Mouse (Mus musculus): ENCODE results near the gene E330017A01Rik. TPM values are rescaled to one million over a fixed set of nuclear protein-coding genes. Genes with fewer than 3 reads are reported as not detected.
"Not testable (repeated sequence)": the region's sequence is repeated elsewhere in the genome, so short reads cannot be mapped to it uniquely, and the experiment has no call there.

E330017A01Rik gene
- not detected for total RNA-seq (2022)

- DNase-seq (ENCODE audit: low spot score in 2 of 2): no peak
These were observed at the start of gene E330017A01Rik for GRCm38 (mm10) chr16:58638689-58639175. Gene E330017A01Rik (minus strand): TSS chr16:58638739.

DNA sequence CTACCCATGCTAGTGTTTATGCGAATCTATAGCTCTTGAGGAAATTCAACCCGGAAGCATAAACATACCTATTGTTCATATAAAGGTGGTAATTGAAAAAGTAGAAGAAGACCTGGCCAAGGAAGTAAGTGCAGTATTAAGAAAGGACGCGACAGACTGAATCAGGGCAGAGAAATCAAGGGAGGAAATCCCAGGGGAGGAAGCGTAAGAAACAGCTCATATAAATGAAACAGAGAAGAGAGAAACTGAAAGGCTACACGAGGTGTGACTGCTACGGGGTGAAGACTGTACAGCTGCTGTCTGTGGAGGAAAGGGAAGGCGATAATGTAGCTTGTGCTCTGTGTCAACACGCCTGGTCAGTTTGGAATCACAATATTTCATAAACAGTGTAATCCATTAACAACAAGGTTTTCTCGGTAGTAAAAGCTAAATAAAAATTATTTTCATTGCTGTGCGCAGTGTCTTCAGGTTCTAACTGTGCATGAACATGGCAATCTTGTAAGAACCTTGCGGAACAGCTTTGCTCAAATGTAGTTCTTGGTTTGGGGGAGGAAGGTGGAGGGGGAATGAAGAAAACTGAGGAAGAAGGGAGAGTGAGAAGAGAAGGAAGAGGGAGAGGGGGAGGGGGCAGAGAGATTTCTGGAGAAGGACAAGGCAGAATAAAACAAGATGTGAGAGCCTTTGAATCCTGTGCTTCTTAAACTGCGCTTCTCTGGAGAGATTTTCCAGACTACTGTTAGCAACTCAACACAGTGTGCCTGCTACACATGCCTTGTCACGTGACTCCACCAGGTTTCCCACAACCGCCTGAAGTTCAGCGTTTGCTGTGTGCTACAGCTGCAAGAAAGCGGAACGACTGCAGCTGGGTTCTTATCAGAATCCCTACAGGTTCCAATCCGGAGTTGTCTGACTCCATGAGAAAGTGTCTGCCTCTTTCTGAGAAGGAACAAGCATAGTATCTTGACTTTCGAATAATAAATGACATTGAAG lies 47.3 kb upstream of the E330017A01Rik start:
- DNase-seq (ENCODE audit: low spot score in 2 of 2): no peak

DNA sequence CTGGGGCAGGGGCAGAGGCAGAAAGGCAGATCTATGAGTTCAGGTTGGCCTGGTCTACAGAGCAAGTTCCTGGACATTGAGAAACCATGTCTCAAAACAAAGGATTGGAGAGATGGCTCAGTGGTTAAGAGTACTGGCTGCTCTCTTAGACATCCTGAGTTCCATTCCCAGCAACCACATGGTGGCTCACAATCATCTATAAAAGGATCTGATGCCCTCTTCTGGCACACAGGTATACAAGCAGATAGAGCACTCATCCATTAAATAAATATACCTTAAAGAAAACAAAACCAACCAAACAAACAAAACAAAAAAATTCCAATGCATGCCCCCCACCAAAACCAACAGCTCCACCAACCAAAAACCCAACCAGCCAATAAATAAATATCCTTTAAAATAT lies 46.0 kb upstream of the E330017A01Rik start:
- no peak for DNase-seq (ENCODE audit: low spot score in 2 of 2)

DNA sequence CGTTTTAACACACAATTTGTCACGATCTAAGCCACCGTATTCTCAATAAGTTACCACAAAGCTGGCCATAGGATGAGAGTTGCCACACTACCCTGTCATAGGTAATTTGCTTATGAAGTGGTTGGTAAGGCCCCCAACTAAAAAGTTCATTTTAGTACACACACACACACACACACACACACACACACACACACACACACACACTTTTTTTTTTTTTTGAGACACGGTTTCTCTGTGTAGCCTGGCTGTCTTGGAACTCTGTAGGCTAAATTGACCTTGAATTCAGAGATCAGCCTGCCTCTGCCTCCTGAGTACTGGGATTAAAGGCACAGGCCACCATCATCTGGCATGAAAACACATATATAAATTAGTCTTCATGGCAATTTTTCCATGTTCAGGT lies 45.4 kb upstream of the E330017A01Rik start:
- DNase-seq (ENCODE audit: low spot score in 2 of 2): no peak

DNA sequence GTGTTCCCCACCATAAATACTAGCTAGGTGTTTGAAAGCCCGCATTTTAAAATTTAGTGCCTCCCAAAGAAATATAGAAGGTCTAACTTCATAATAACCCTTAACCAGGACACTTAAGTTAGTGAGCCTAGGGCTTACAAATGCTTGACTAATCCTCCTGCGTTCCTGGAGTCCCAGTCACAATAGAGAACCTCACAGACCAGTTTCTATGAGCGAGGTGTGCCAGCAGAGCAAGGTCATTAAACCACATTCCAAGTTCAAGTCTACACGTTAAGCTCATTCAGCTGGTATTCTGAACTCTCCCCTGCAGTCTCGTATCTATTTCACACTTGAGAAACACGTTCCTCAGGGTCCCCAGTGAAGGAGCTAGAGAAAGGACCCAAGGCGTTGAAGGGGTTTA lies 44.3 kb upstream of the E330017A01Rik start:
- no peak for DNase-seq (ENCODE audit: low spot score in 2 of 2)

GRCm38 (mm10) chr16:58682046-58682445 lies 43.5 kb upstream of the E330017A01Rik start:
- no peak for DNase-seq (ENCODE audit: low spot score in 2 of 2)

- DNase-seq (ENCODE audit: low spot score in 2 of 2): no peak
These were observed 40.1 kb upstream of the E330017A01Rik start for GRCm38 (mm10) chr16:58678660-58679059.

DNA sequence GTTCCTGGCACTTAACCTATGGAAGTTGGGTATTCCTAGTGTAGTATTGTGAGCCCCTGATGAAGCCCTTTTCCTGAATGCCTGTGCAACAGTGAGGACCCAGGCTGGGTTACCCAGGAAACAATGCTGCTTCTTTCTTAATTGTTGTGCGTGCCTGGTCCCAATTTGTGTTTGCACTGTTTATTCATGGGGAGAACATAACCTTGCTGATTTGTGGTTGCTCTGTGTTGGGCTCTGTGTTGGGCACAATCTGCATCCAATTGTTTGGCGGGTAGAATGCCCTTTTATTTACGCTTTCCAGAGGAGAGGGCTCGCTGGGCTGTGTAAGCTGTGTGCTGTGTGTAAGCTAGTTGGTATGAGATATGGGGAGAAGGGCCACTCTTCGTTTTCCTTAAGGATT lies 39.0 kb upstream of the E330017A01Rik start:
- no peak for DNase-seq (ENCODE audit: low spot score in 2 of 2)

GRCm38 (mm10) chr16:58676633-58677032 lies 38.1 kb upstream of the E330017A01Rik start:
- DNase-seq (ENCODE audit: low spot score in 2 of 2): no peak

DNA sequence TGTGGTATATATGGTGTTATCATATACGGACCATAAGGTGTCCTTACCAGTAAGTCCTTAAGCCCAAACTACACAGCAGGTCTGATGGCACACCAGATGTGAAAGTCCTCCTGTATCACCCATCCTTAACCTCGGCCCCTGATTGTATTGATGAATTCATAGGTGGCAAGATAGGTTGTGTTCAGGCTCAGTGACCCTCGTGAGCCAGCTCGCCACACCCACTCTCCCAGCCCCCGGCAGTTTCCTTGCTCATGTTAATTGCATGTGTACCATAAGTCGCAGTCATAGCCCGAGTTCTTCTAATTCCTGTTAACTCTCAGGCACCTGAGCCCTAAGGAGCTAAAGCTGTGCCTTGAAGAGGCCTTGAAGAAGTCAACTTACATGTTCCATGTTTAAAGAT lies 37.6 kb upstream of the E330017A01Rik start:
- no peak for DNase-seq (ENCODE audit: low spot score in 2 of 2)

- no peak for DNase-seq (ENCODE audit: low spot score in 2 of 2)
These were observed 36.7 kb upstream of the E330017A01Rik start for GRCm38 (mm10) chr16:58675256-58675655.

- no peak for DNase-seq (ENCODE audit: low spot score in 2 of 2)
These were observed 35.4 kb upstream of the E330017A01Rik start for GRCm38 (mm10) chr16:58673811-58674410.

- no peak for DNase-seq (ENCODE audit: low spot score in 2 of 2)
These were observed 33.9 kb upstream of the E330017A01Rik start for GRCm38 (mm10) chr16:58672396-58672795.

- DNase-seq (ENCODE audit: low spot score in 2 of 2): no peak
These were observed 32.9 kb upstream of the E330017A01Rik start for GRCm38 (mm10) chr16:58671212-58671985.

DNA sequence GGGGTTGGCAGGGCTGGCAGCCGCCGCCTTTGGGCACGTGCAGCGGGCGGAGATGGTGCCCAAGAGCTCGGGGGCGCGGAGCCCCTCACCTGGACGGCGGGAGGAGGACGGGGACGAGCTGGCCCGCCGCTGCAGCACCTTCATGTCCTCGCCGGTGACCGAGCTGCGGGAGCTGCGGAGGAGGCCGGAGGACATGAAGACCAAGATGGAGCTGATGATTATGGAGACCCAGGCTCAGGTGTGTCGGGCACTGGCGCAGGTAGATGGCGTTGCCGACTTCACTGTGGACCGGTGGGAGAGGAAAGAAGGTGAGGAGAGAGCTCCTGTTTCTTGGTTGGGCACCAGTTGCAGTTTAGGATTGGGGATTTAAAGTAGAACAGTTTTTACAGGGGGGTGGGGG lies 32.1 kb upstream of the E330017A01Rik start:
- no peak for DNase-seq (ENCODE audit: low spot score in 2 of 2)

- DNase-seq (ENCODE audit: low spot score in 2 of 2): peak; percentile 44 to 63
These were observed 31.5 kb upstream of the E330017A01Rik start, which contains the start of gene Cpox for GRCm38 (mm10) chr16:58669917-58670630. Gene Cpox (plus strand): TSS chr16:58670292.

DNA sequence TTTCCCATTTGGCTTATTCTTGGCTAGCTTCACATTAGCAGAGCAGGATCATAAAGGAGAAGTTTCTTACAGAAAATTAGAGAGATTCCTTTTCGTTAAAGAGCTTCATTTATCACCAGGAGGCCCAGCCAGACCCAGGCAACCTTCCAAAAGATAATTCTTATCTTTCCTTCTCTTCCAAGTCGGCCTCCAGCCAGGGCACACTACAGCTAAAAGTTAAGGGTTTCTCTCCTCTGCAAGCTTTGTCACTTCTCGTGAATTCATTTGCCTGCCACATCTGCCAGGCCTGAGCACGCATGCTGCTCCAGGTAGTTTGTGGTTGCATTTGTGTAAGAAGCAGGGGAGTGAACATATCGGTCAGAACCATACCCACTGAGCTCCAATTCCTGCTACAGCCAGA lies 30.7 kb upstream of the E330017A01Rik start:
- no peak for DNase-seq (ENCODE audit: low spot score in 2 of 2)

DNA sequence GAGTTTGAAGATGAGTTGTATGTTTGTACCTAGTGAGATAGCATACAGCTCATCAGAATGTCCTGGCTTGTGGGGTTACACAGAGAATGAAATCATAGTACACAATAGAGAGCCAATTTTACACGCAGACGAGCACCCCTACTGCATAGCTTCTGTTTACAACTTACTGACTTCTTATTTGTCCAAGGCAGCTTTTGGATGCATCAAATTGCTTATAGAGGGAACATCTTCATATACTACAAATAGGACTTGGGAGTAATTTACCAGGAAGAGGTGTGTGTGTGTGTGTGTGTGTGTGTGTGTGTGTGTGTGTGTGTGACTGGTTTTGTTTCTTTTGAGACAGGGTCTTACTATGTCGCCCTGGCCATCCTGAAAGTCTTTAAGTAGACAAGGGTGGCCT lies 30.0 kb upstream of the E330017A01Rik start:
- DNase-seq (ENCODE audit: low spot score in 2 of 2): no peak

GRCm38 (mm10) chr16:58666681-58667080 lies 28.1 kb upstream of the E330017A01Rik start:
- not testable (repeated sequence) for DNase-seq (ENCODE audit: low spot score in 2 of 2)

GRCm38 (mm10) chr16:58665137-58665536 lies 26.6 kb upstream of the E330017A01Rik start:
- DNase-seq (ENCODE audit: low spot score in 2 of 2): not testable (repeated sequence)

DNA sequence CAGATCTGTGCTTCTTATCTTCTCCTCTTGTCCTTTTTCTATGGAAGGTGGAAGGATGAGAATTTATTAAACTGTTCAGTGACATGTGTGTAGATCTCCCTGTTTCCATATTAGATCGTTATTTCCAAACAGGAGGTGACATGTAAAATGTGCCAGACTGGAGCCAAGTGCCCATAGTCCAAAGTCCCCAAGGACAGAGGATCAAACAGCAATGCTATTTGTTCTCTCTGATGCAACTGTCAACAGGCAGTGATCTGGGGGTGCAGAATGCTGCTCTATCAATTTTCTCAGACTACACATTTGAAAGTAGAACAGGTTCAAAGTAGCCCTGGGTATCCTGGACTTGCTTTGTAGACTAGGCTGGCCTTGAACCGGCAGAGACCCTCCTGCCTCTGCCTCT lies 25.3 kb upstream of the E330017A01Rik start:
- no peak for DNase-seq (ENCODE audit: low spot score in 2 of 2)

All from gastrocnemius, adult 8-10 months (tissue).